11 mouse cellular contexts compared by ENCODE assay signal in genomic region chr7:99500655-99501054, GRCm38 (mm10). TPM values are rescaled to one million over a fixed set of nuclear protein-coding genes. Genes with fewer than 3 reads are reported as not detected.
DNase-seq lines count a peak whose midpoint lies in the region; ATAC-seq and TF ChIP-seq lines count a peak whose summit lies in the region.
"Had no signal": no experiment of that assay in that cellular context is flagged by ENCODE, and none has a peak within 500 bp of the region (broad histone marks: within the 10 kb centered on the region; RNA-seq: fewer than 3 reads in every experiment).

No protein-coding gene starts in this region.

- no peaks in the 10 kb centered on the region for H3K36me3 ChIP-seq in forebrain, embryonic 12.5 days (replicated peaks)
- no peaks in the 10 kb centered on the region for H3K36me3 ChIP-seq in forebrain, embryonic 11.5 days (ENCODE audit: control insufficient read depth, insufficient read depth, low read length)
- no peaks in the 10 kb centered on the region for H3K36me3 ChIP-seq in intestine, embryonic 15.5 days
- no peaks in the 10 kb centered on the region for H3K36me3 ChIP-seq in intestine, postnatal 0 days (ENCODE audit: control insufficient read depth, insufficient read depth)
- H3K36me3 ChIP-seq in liver, embryonic 14.5 days (replicated peaks; ENCODE audit: control insufficient read depth, insufficient read depth, low read depth): no peaks in the 10 kb centered on the region
- H3K36me3 ChIP-seq in limb, embryonic 10.5 days: no peaks in the 10 kb centered on the region

- no peak for TF ChIP-seq EP300 in liver, embryonic 14.5 days (IDR thresholded peaks at IDR 0.05; ENCODE audit: low read depth)

- TF ChIP-seq CTCF in intestine, postnatal 0 days (IDR thresholded peaks at IDR 0.05; ENCODE audit: low read depth): no peak
- no peak for TF ChIP-seq CTCF in liver, embryonic 14.5 days (IDR thresholded peaks at IDR 0.05; ENCODE audit: low read depth)

- H3K9me3 ChIP-seq in forebrain, embryonic 12.5 days: no peaks in the 10 kb centered on the region
- no peaks in the 10 kb centered on the region for H3K9me3 ChIP-seq in forebrain, embryonic 11.5 days (ENCODE audit: control insufficient read depth, low read length)
- H3K9me3 ChIP-seq in intestine, embryonic 15.5 days: no peaks in the 10 kb centered on the region
- H3K9me3 ChIP-seq in intestine, postnatal 0 days (ENCODE audit: control insufficient read depth): no peaks in the 10 kb centered on the region
- H3K9me3 ChIP-seq in liver, embryonic 14.5 days (ENCODE audit: control insufficient read depth, low read length): no peaks in the 10 kb centered on the region
- no peaks in the 10 kb centered on the region for H3K9me3 ChIP-seq in limb, embryonic 10.5 days (replicated peaks)

- no peak overlapping the region for H3K27ac ChIP-seq in forebrain, embryonic 12.5 days
- H3K27ac ChIP-seq in forebrain, embryonic 11.5 days (ENCODE audit: low read depth, low read length): no peak overlapping the region
- H3K27ac ChIP-seq in intestine, embryonic 15.5 days: no peak overlapping the region
- H3K27ac ChIP-seq in intestine, postnatal 0 days (ENCODE audit: low read depth, low read length): no peak overlapping the region
- H3K27ac ChIP-seq in liver, embryonic 14.5 days: peak overlapping the region; percentile 82
- no peak overlapping the region for H3K27ac ChIP-seq in limb, embryonic 10.5 days

- H3K4me2 ChIP-seq in forebrain, embryonic 12.5 days: no peak overlapping the region
- H3K4me2 ChIP-seq in forebrain, embryonic 11.5 days (ENCODE audit: low read depth, low read length, severe bottlenecking): no peak overlapping the region
- H3K4me2 ChIP-seq in intestine, embryonic 15.5 days (replicated peaks): no peak overlapping the region
- no peak overlapping the region for H3K4me2 ChIP-seq in intestine, postnatal 0 days (replicated peaks; ENCODE audit: low read depth)
- H3K4me2 ChIP-seq in liver, embryonic 14.5 days (ENCODE audit: low read depth): peak overlapping the region; percentile 42
- H3K4me2 ChIP-seq: midbrain, embryonic 11.5 days had no signal

- DNase-seq in forebrain, embryonic 11.5 days (ENCODE audit: low spot score): no peak
- peak; percentile 40 for DNase-seq in c-Kit-negative CD71-positive TER-119-positive erythroid progenitor cells, embryonic 14.5 days (ENCODE audit: low read depth, low spot score)
- peak in 1 of 3 experiments; percentile 30 for DNase-seq in liver, embryonic 14.5 days (ENCODE audit: low read depth in 3 of 3, low spot score in 3 of 3)
- DNase-seq in limb, embryonic 10.5 days (ENCODE audit: low spot score): no peak
- DNase-seq in gastrocnemius, postnatal 4 days (ENCODE audit: low spot score in 2 of 2): no peak

- H3K4me3 ChIP-seq in forebrain, embryonic 12.5 days (replicated peaks): no peak overlapping the region
- H3K4me3 ChIP-seq in forebrain, embryonic 11.5 days (ENCODE audit: low read depth, low read length): no peak overlapping the region
- no peak overlapping the region for H3K4me3 ChIP-seq in intestine, embryonic 15.5 days (replicated peaks)
- no peak overlapping the region for H3K4me3 ChIP-seq in intestine, postnatal 0 days (ENCODE audit: low read depth, low read length)
- no peak overlapping the region for H3K4me3 ChIP-seq in liver, embryonic 14.5 days (ENCODE audit: insufficient read depth in 1 of 2, low read depth in 2 of 2, low read length in 2 of 2)
- H3K4me3 ChIP-seq in limb, embryonic 10.5 days: no peak overlapping the region

- H3K27me3 ChIP-seq in forebrain, embryonic 12.5 days: no peaks in the 10 kb centered on the region
- H3K27me3 ChIP-seq in forebrain, embryonic 11.5 days (ENCODE audit: control insufficient read depth, insufficient read depth, low read length): no peaks in the 10 kb centered on the region
- no peaks in the 10 kb centered on the region for H3K27me3 ChIP-seq in intestine, embryonic 15.5 days (replicated peaks)
- no peaks in the 10 kb centered on the region for H3K27me3 ChIP-seq in intestine, postnatal 0 days (replicated peaks; ENCODE audit: control insufficient read depth, insufficient read depth, low read length)
- no peaks in the 10 kb centered on the region for H3K27me3 ChIP-seq in liver, embryonic 14.5 days (ENCODE audit: control insufficient read depth, insufficient read depth, low read length)
- H3K27me3 ChIP-seq in limb, embryonic 10.5 days (ENCODE audit: low read depth, poor library complexity, severe bottlenecking): no peaks in the 10 kb centered on the region

- 39% methylated on average over 5 of the region's 5 CpGs for WGBS in forebrain, embryonic 12.5 days
- WGBS in forebrain, embryonic 11.5 days: 41% methylated on average over 5 of the region's 5 CpGs
- 26% methylated on average over 5 of the region's 5 CpGs for WGBS in intestine, embryonic 15.5 days
- 30% methylated on average over 5 of the region's 5 CpGs for WGBS in intestine, postnatal 0 days
- WGBS in liver, embryonic 14.5 days (ENCODE audit: insufficient replicate concordance): 30% methylated on average over 5 of the region's 5 CpGs
- 28% methylated on average over 5 of the region's 5 CpGs for WGBS in limb, embryonic 10.5 days

- 0 out of 2 replicates have a peak overlapping the region, but pooled peaks have one; percentile 7 for H3K9ac ChIP-seq in forebrain, embryonic 12.5 days
- H3K9ac ChIP-seq in forebrain, embryonic 11.5 days (ENCODE audit: low read length): no peak overlapping the region
- H3K9ac ChIP-seq in intestine, embryonic 15.5 days: no peak overlapping the region
- H3K9ac ChIP-seq in intestine, postnatal 0 days (ENCODE audit: low read depth, low read length): no peak overlapping the region
- peak overlapping the region; percentile 23; the same call in 1 of the 2 replicates for H3K9ac ChIP-seq in liver, embryonic 14.5 days (replicated peaks)

- H3K4me1 ChIP-seq in forebrain, embryonic 12.5 days: no peaks in the 10 kb centered on the region
- H3K4me1 ChIP-seq in forebrain, embryonic 11.5 days (replicated peaks; ENCODE audit: control insufficient read depth, insufficient read depth, low read length): no peaks in the 10 kb centered on the region
- H3K4me1 ChIP-seq in intestine, embryonic 15.5 days (replicated peaks): no peaks in the 10 kb centered on the region
- no peaks in the 10 kb centered on the region for H3K4me1 ChIP-seq in intestine, postnatal 0 days (replicated peaks; ENCODE audit: control insufficient read depth, insufficient read depth, low read length)
- H3K4me1 ChIP-seq in liver, embryonic 14.5 days (replicated peaks; ENCODE audit: control insufficient read depth in 2 of 2, insufficient read depth in 2 of 2, low read length in 1 of 2): peaks cover 13 to 18% of the 10 kb centered on the region in 2 experiments
- H3K4me1 ChIP-seq in limb, embryonic 10.5 days: no peaks in the 10 kb centered on the region; the same call in 1 of the 2 replicates

- ATAC-seq in forebrain, embryonic 12.5 days (ENCODE audit: low FRiP score): no peak
- no peak for ATAC-seq in forebrain, embryonic 11.5 days (replicated peaks; ENCODE audit: low FRiP score)
- ATAC-seq in intestine, embryonic 15.5 days: peak; percentile 66; the same call in 1 of the 2 replicates
- no peak for ATAC-seq in intestine, postnatal 0 days
- peak; percentile 94 for ATAC-seq in liver, embryonic 14.5 days (ENCODE audit: insufficient read depth)

RNA-seq across cellular contexts. Expression of gene Rps3, which starts 17.1 kb away (rescaled TPM):
- polyA plus RNA-seq in forebrain, embryonic 12.5 days (2016; fragmentation: Nextera tagmentation; extraction: Ambion mirVana): 597 and 603 TPM in 2 replicates
- polyA plus RNA-seq in forebrain, embryonic 11.5 days (2014; fragmentation: Nextera tagmentation; extraction: Ambion mirVana): 699 and 715 TPM in 2 replicates
- 810 and 875 TPM in 2 replicates for polyA plus RNA-seq in intestine, embryonic 15.5 days (2015; fragmentation: Nextera tagmentation; extraction: Ambion mirVana)
- polyA plus RNA-seq in intestine, postnatal 0 days (2015; fragmentation: Nextera tagmentation; extraction: Ambion mirVana): 531 and 541 TPM in 2 replicates
- polyA plus RNA-seq in liver, embryonic 14.5 days (2012; rRNA removed): 697 and 811 TPM in 2 replicates
- polyA plus RNA-seq in liver, embryonic 14.5 days (2014; fragmentation: Nextera tagmentation; extraction: Ambion mirVana): 661 and 668 TPM in 2 replicates
- polyA plus RNA-seq in limb, embryonic 10.5 days (2016; fragmentation: Nextera tagmentation; extraction: Ambion mirVana): 745 and 824 TPM in 2 replicates
- total RNA-seq in gastrocnemius, postnatal 4 days (2021): 100 to 1,000 TPM; 484 to 545 TPM

RNA-seq across cellular contexts. Expression of gene Arrb1, which starts 34.6 kb away (rescaled TPM):
- 10.8 and 12.2 TPM in 2 replicates for polyA plus RNA-seq in forebrain, embryonic 12.5 days (2016; fragmentation: Nextera tagmentation; extraction: Ambion mirVana)
- 4.0 and 4.2 TPM in 2 replicates for polyA plus RNA-seq in forebrain, embryonic 11.5 days (2014; fragmentation: Nextera tagmentation; extraction: Ambion mirVana)
- polyA plus RNA-seq in intestine, embryonic 15.5 days (2015; fragmentation: Nextera tagmentation; extraction: Ambion mirVana): 8.5 and 9.0 TPM in 2 replicates
- polyA plus RNA-seq in intestine, postnatal 0 days (2015; fragmentation: Nextera tagmentation; extraction: Ambion mirVana): 4.2 and 4.4 TPM in 2 replicates
- polyA plus RNA-seq in liver, embryonic 14.5 days (2012; rRNA removed): 234 and 235 TPM in 2 replicates
- polyA plus RNA-seq in liver, embryonic 14.5 days (2014; fragmentation: Nextera tagmentation; extraction: Ambion mirVana): 30.1 and 36.4 TPM in 2 replicates
- polyA plus RNA-seq in limb, embryonic 10.5 days (2016; fragmentation: Nextera tagmentation; extraction: Ambion mirVana): 8.8 and 10.0 TPM in 2 replicates
- 10 to 100 TPM; 30.7 to 32.6 TPM for total RNA-seq in gastrocnemius, postnatal 4 days (2021)

RNA-seq across cellular contexts. Expression of gene Klhl35, which starts 34.9 kb away (rescaled TPM):
- 5.6 and 6.8 TPM in 2 replicates for polyA plus RNA-seq in forebrain, embryonic 12.5 days (2016; fragmentation: Nextera tagmentation; extraction: Ambion mirVana)
- 4.7 and 5.5 TPM in 2 replicates for polyA plus RNA-seq in forebrain, embryonic 11.5 days (2014; fragmentation: Nextera tagmentation; extraction: Ambion mirVana)
- polyA plus RNA-seq in intestine, embryonic 15.5 days (2015; fragmentation: Nextera tagmentation; extraction: Ambion mirVana): 0.49 and 0.62 TPM in 2 replicates
- polyA plus RNA-seq in intestine, postnatal 0 days (2015; fragmentation: Nextera tagmentation; extraction: Ambion mirVana): 0.76 and 1.1 TPM in 2 replicates
- 0.09 and 0.12 TPM in 2 replicates for polyA plus RNA-seq in liver, embryonic 14.5 days (2012; rRNA removed)
- polyA plus RNA-seq in liver, embryonic 14.5 days (2014; fragmentation: Nextera tagmentation; extraction: Ambion mirVana): 0.09 and 0.38 TPM in 2 replicates
- 0.21 and 0.63 TPM in 2 replicates for polyA plus RNA-seq in limb, embryonic 10.5 days (2016; fragmentation: Nextera tagmentation; extraction: Ambion mirVana)
- total RNA-seq in gastrocnemius, postnatal 4 days (2021): 1 to 10 TPM in 1 of 2 experiments, under 1 TPM in 1; 0.91 to 1.5 TPM
- total RNA-seq: hematopoietic stem cell, adult 5-6 weeks; liver, adult 2 months had no signal

Comparison
In these comparisons a context has a peak if more than half of its experiments do, and no peak if none do; other contexts are left out.
1. ATAC-seq: peak in intestine, embryonic 15.5 days (single experiment) and liver, embryonic 14.5 days (single experiment); none in forebrain, embryonic 12.5 days (single experiment), forebrain, embryonic 11.5 days (single experiment) and intestine, postnatal 0 days (single experiment).
2. H3K9ac ChIP-seq: peak in forebrain, embryonic 12.5 days (single experiment) and liver, embryonic 14.5 days (single experiment); none in forebrain, embryonic 11.5 days (single experiment), intestine, embryonic 15.5 days (single experiment) and intestine, postnatal 0 days (single experiment).